Mouse (Mus musculus) monocyte, adult 2 months (primary cell): ENCODE measurements at regions not wholly inside any gene's neighbourhood (a gene's known extent, or its start where the extent isn't known, plus 50 kb on each side); places are given as distances from the start of the nearest gene placed in this dataset.
A peak's percentile ranks its signal among the peaks of the same experiment; 100 is the strongest.

ENCODE experiments used
- DNase-seq, 2 experiments: peaks; one replicate each; pipeline ENCODE4 v3.0.0; 2022; ENCODE audit warnings: low spot score in 2 of 2, low read depth in 1 of 2

DNA sequence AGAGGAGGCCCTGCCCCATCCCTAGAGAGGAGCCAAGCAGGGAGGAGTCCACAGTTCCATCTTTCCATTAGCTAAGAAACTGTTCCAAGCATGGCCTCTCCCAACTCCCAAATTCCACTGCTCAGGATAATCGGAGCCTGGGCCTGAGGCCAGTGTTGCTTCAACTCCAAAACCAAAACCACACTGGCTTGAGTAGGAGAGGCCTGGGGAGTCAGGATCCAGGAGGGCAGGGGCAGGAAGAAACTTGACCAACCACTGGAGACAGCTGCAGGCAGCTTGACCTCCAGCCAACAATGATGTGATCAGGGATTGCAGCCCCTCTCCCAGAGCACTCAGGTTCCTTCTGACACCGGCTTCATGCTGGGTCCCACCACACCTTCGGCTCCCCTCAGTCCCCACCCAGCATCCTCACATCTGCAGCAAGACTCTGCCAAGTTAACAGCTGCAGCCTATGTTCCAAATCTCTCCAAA lies 99.1 kb upstream of the Zmiz1 start:
- DNase-seq: no peak

DNA sequence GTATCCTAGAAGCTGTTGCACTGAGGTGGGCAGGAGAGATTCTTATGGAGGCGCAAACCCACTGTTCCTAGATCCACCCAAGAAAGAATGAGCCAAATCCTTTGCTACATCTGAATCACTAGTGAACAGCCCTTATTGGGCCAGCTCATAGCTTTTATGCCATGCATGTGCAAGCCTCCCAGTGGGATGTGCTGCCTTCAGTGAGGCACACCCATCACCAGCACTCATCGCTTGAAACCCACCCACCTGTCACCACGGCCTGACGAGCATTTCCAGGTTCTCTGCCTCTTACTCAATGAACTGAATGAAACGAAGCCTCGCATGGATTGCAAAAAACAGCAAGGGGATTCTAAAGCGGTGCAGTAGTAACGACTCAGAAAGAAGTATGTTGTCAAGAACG lies 98.3 kb upstream of the Zmiz1 start:
- DNase-seq: no peak

DNA sequence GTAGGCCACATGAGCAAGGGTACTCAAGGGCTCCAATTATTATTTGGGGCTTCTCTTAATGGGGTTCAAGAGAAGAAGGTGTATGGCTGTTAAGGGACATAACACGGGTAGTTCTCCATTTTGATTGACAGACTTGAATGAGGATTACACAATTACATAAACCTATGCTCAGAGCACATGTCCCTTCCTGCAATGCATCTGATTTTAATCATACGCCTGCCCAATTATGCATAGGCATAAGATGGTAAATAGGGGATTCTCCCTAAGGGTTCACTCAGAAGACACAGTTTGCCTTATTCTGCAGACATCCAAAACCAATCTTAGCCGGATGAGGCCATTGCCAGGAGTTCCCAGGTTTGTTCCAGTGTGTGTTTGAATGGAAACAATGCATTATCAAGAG lies 97.9 kb upstream of the Zmiz1 start:
- no peak for DNase-seq

DNA sequence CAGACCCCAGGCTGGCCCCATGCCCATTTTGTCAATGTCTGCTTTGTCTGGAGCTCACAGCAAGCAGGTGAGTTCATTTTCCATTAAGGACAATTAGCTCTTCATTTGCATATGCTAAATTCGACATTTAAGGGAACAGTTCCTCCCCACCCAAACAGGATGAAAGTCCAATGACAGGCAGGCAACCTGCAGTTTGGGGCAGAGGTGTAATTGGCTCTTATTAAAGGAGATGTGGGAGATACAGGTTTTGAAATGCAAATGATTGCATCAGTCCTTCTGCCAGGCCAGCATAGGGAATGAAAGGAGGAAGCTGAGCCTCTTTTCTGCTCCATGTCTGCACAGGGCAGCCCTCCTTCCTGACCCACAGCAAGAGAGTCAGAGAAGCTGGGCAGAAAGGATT lies 96.2 kb upstream of the Zmiz1 start:
- no peak for DNase-seq

DNA sequence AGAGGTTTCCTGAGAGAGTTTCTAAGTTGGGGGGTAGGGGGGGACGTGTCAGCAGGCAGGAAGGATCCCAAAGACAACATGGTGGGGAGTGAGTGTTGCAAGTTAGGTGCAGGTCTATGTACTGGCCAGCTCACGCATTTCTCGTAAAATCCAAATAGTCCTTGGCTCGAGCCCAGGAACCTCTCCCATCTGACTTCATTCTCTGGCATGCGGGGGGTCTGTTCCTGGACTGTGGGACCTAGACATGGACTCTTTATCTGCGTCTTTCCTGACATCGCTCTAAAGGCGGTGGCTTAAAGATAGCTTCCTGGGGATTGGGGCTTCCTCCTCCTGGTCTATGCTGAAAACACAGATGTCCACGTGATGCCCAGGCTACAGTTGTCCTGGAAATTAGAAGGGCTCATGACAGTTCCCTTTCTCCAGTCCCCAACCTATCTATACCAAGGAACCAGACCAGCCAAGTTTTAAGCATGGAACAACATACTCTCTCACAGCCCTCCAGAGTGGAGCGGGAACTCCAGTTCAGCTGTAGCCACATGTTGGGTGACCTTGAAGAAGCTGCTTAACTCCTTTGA lies 93.7 kb upstream of the Zmiz1 start:
- DNase-seq: no peak

DNA sequence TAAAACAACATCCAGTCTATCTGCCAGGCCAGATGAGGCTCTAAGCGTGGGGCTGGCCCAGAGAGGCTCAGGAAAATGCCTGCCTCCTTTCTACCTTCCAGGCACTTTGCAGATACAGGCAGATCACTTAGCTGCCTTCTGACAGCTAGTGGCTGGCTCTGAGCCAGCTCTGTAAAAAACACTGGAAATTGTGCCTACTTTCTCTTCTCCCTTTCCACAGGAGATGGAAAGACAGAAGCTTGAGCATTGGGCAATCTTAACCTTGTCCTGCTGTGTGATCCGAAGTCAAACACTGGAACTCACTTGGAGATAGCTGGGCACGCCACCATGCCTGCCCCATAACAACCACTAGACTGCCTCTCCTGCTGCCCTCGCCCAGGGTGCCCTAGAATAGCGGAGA lies 93.0 kb upstream of the Zmiz1 start:
- no peak for DNase-seq

DNA sequence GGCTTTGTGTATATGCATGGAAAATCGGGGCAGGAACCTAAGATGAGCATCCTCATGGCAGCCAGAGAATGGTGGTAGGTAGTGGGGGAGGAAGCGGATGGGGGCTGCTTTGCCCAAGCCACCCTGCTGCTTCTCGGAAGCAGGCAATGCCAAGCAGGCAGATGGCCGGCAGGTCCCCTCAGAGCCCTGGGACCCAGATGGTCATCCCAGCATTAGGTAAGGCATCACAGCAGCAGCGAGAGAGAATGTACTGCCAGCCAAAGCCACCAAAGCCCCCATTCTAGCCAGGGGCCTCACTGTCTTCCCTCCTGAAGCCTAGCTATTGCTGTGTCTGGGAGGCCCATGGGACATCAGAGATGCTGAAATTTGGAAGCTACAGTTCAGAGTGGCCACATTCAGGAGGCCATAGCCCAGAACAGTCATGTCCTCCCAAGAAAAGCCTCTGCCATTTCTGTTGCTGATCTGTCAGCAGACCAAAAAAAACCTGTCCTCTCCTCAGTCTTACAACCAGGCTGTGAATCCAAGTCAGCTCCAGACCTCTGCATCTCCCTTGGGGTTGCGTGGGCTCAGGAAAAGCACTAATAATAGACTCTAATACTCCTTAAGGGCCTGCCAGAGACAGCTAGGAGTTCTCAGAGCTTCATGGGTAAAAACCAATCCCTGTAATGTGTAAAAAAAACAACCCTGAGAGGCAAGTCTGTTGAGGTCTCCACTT lies 88.5 kb upstream of the Zmiz1 start:
- no peak for DNase-seq

DNA sequence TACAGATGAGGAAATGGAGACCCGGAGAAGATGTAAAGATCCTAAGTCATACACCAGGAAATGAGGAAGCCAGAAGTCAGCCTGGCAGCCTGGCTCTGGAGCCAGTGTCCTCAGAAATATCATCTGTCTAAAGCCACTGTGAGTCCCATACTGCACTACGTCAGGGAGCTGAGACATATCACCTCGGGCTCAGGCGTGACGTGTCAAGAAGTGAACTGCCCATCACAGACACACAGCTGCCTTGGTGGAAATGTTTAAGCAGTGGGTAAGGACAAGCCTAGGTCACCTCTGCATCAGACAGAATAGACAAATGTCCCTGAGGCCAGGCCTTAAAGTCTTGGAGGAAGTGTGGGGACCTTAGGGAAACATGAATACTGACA lies 88.0 kb upstream of the Zmiz1 start:
- no peak for DNase-seq

DNA sequence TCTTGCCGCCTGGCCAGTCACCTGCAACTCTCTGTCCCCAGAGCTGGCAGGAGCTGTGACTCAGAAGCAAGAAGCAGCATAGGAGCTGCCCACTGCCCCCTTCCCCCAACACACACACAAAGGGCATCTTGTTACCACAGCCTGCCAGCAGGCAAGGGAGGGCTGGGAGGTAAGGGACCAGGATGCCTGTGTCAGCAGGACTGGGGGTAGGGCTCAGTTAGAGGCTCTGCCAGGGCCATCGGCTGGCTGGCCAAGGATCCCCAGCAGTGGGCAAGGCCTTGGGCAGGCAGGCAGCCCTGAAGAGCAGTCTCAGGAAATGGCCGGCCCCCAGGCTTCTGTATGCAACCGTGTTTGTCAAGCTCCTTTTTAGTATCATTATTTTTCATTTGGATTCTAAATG lies 87.3 kb upstream of the Zmiz1 start:
- no peak for DNase-seq

DNA sequence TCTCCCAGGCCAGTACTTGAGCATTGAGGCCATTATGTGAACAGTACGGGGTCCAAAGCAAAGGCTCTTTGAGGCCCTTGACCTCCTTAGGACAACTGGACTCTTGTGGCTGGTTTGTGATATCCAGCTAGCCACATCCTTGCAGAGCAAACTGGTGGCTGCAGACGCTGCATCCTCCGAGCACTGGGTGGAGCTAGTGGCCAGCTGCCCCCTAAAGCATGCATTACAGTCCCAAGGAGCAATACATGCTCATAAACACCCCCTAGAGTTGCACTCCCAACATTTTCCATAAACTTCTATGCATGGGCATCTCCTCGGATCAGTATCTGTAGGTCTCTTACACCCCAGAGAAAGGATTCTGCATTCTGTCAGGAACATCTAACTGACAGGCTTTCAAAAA lies 86.4 kb upstream of the Zmiz1 start:
- DNase-seq: no peak

DNA sequence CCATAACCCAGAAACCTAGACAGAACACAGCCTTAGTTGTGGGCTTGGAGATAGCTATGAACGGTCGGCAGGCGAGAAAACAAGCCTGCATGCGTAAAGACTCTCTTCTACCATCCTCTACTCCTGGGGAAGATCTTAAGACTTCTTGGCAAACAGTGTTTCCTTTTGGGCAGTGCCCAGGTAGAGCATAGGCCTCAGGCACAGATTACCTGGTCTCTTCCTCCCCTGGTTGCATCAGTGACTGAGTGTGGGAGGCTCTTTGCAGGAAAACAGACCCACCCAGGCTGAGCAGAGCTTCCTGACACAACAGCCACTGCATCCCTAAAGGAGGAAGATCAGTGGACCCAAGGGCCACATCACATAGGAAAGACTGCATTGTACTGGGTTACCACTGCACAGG lies 85.8 kb upstream of the Zmiz1 start:
- DNase-seq: no peak

DNA sequence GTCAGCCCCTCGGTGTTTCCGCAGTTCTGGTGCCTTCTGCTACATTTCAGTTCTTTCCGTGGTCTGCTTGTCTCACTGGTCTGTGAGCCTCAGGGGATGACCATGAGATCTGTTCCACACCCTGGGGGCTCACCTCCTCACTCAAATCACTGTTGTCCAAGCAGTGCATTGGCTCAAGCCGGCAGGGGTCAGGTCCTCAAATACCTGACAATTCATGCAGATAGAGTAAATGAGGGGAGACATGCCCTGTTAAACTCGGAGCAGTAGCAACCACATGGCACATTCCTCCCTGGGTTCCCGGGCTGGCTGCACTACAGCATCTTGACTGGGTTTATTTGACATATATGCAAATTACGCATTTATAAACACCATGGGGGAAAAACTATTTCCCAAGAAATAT lies 84.0 kb upstream of the Zmiz1 start:
- no peak for DNase-seq

DNA sequence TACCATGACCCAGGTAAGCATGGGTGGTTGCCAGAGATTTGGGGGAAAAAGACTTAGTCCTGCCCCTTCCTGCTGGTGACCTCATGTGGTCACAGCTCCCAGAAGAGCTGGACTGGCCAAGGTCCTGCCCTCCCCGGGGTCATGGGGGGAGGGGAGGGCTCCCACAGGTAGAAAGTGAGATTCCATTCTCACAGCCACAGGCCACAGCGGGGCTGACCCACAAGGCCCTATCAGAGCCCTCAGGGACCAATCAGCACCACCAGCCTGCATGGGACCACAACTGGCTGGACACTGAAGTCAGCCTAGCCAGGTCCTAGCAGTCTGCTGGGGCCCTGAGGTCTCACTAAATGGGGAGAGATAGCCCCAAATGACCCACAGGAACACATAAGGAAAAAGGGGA lies 81.9 kb upstream of the Zmiz1 start:
- DNase-seq: no peak

DNA sequence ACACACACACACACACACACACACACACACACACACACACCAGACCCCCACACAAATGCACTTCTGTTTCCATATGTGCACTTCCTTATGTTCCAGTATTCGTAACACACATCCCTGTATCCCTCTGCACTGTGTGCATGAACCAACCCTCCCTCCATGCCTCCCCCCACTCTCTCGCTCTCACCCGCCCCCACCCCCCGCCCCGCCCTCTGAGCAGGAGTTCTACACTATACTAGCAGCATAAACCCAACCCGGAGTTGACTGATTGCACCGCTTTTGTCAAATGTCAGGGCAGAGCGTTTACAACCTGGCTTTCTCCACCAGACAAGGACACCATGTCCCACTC lies 81.5 kb upstream of the Zmiz1 start:
- no peak for DNase-seq

DNA sequence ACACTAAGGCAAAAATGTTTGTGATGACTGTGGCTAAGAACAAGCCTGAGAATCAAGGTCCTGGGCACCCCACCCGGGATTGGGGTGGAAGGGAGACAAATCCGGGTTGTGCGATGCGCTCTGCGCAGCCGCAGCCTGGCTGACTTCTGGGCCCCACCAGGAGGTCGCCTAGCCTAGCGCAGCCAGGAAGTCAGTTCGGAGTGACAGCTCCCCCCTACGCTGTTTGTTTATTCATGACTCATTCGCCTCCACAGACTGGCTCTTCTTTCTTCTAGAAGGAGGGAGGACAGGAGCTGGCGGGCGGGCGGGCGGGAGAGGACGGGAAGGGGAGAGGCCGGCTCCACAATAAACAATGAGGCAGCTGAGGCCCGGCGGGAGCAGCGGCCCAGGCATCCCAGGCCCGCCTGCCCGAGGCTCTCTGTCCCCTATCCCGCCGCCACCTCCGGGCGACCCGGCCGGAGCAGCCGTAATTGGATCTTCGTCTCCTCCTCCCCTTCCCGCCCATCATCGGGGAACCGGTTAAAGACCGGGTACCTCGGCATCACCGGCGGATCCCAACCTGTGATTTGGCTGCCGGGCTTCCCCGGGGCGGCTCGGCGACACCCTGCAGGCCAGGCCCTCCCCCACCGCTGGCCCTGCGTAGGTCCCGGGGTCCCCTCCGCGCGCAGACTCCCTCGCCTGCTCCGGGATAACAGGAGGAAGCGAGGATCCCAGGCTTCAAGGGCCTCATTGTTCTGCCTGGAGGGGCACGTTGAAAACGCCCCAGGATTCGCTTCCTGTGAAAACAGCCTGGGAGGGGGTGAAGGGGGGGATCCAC lies 80.9 kb upstream of the Zmiz1 start:
- peak in 1 of 2 experiments; percentile 58 for DNase-seq

DNA sequence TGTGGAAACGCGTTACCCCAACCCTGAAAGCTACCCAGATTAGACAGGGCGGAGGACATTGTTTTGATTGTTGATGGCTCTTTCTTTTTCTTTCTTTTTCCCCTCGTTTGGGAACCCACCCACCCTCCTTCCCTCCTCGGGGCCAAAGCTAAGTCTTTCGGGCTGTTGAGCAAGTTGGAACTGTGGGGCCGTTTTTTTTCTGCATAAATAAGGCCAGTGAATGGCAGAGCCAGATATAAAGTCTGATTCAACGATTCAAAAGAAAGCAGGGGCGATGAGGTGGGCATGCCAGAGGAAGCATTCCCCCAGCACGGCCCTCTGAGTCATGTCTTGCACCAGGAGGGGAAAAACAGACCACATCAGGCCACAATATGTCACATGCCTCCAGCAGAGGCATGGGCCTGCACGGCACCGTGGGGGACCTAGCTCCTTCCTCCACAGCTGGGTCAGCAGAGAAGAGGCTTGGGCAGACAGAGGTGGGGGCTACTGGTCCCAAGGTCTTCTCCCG lies 80.2 kb upstream of the Zmiz1 start:
- DNase-seq: peak; percentile 29 to 55

DNA sequence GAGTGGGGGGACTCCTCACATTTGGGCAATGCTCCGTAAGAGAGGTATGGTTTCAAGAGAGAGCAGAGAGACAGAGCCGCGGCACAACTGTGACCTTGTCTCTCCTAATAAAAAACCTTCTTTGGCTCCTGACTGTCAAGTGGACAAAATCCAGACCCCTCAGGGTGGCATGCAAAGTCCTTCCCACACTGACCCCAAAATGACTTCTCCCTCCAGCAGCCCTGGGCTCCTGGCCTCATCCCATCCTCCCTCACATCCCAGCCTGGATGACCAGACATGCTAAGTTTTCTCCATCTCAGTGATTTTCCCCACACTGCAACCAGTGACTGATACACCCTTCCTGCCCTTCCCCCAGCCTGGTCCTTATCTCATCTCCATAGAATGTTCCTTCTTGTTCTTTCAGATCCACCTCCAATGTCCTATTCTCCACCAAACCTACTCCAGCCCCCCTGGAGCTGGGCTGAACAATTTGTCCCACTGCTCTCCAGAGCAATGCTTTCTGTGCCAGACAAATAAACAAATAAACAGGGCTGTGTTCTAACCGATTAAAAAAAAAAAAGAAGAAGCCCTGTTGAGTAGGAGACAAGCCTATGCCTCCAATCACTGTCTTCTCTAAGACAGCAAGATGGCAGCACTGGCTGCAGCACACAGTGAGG lies 75.7 kb upstream of the Zmiz1 start:
- DNase-seq: no peak

DNA sequence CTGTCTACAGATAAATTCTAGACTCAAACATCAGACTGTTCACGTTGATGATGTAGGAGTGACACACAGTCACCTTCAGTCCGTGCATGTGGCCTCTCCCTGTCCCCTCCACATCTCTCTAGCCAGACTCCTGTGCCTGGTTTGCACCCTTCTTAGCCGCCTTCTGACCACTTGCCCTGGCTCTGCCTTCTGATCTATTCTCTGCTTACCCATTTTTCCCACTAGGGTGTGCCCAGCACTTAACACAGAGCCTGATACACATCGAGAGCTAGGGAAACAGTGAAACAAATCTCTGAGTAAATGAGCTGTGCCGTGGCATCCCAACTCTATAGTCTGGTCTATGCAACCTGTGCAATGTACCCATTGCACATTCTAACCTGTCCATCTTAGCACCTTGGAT lies 73.3 kb upstream of the Zmiz1 start:
- DNase-seq: no peak

DNA sequence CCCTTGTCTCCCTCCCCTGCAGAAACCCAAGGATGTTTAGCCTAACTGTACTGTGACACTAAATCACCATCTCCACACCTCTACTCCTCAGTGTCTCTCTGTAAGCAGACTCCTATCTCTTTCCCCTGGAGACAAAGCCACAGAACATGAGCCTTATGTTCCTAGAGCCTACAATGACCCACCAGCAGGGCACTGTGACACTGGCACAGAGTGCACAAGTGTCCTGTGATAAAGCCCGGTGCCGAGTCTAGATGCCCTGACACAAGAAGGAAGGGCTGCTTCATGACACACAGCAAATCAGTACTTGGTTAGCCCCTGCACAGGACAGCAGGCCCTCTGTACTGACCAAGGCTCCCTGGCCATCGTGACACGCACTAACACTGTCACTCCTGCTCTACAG lies 71.2 kb upstream of the Zmiz1 start:
- DNase-seq: no peak

DNA sequence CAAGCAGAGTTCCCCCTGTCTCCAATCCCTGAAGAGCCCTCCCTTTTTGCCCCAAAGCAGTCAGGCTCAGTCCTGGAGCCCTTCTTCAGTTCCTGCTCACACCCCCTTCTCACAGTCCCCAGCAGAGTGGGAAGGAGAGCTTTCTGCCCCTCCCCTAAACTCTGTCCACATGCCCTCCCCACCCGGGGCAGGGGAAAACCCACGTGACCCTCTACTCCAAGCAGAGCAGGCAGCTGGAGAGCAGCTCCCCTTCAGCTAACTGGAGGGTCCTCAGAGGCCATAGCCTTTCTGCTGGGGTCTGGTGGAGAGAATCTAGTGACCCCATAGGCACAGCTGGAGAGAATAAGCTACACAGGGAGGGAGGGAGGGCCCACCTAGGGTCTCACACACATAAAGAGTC lies 69.7 kb upstream of the Zmiz1 start:
- no peak for DNase-seq

DNA sequence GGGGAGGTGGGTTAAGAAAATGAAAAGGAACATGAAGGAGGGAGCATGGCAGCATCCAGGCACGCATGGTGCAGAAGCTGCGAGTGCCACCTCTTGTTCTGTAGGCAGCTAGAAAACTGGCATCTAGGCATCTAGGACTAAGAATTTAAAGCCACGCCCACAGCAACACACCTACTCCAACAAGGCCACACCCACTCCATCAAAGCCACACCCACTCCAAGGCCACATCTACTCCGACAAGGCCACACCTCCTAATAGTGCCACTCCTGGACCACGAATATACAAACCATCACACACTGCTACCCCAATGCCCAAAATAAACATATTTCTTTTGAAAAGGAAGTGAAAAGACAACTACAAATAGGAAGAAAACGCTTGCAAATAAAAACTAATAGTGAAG lies 66.6 kb upstream of the Zmiz1 start:
- DNase-seq: no peak

DNA sequence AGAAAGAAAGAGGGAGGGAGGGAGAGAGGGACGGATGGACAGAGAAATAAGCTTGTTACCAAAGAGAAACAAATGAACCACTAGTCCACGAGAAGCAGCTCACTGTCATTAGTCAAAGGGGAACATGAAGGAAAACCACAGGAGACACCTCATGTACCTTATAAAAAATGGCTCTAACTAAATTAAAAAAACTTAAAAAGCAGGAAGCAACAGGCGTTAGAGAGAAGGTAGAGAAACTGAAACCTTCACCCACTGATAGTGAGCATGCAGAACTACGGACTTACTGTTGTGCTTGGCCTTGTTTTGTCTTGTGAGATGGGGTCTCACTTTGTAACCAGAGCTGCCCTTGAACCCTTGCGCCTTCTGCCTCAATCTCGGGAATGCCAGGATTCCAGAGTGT lies 66.0 kb upstream of the Zmiz1 start:
- no peak for DNase-seq
